Mouse (Mus musculus) hindbrain, postnatal 0 days (tissue): Measurements from ENCODE around the gene Cfh. TPM values are rescaled to one million over a fixed set of nuclear protein-coding genes. Genes with fewer than 3 reads are reported as not detected.

Experiments
- ATAC-seq: fragments of 200-750 bp; cut with Nextera tagmentation; 2 replicates; pipeline ENCODE4 v1.8.0; 2017; ENCODE audit warnings: mild to moderate bottlenecking, moderate TSS enrichment, moderate library complexity
- DNase-seq: peaks from one replicate; pipeline ENCODE4 v3.0.0-alpha.2; 2015; ENCODE audit warnings: low spot score
- H3K27ac ChIP-seq: fragments of 300-500 bp; sonication (generic); 2 replicates; pipeline ENCODE4 v1.5.1; 2014; ENCODE audit warnings: mild to moderate bottlenecking
- H3K27me3 ChIP-seq: fragments of 300-500 bp; sonication (generic); 2 replicates; pipeline ENCODE4 v1.6.1; 2014; ENCODE audit warnings: low read length, mixed read lengths; ENCODE audit not compliant: insufficient read depth
- H3K36me3 ChIP-seq: fragments of 300-500 bp; sonication (generic); 2 replicates; pipeline ENCODE4 v1.6.1; 2014; ENCODE audit warnings: low read length, mixed read lengths; ENCODE audit not compliant: insufficient read depth
- H3K4me1 ChIP-seq: fragments of 300-500 bp; sonication (generic); 2 replicates; pipeline ENCODE4 v1.6.1; 2014; ENCODE audit warnings: antibody characterized with exemption, low read length, mixed read lengths; ENCODE audit not compliant: insufficient read depth
- H3K4me2 ChIP-seq: fragments of 300-500 bp; sonication (generic); 2 replicates; pipeline ENCODE4 v1.6.1; 2014; ENCODE audit warnings: low read depth, mild to moderate bottlenecking, low read length, moderate library complexity, mixed read lengths
- H3K4me3 ChIP-seq: fragments of 300-500 bp; sonication (generic); 2 replicates; pipeline ENCODE4 v1.5.1; 2014; ENCODE audit warnings: low read length
- H3K9ac ChIP-seq: fragments of 300-500 bp; sonication (generic); replicated peaks from 2 replicates; pipeline ENCODE4 v1.6.1; 2014; ENCODE audit warnings: mild to moderate bottlenecking, low read length, moderate library complexity, mixed read lengths
- H3K9me3 ChIP-seq: fragments of 300-500 bp; sonication (generic); 2 replicates; pipeline ENCODE4 v1.6.1; 2016; ENCODE audit warnings: low read length, mixed read lengths
- CTCF ChIP-seq: IDR thresholded peaks from 2 replicates; pipeline ENCODE4 v1.5.1; 2016; ENCODE audit warnings: antibody characterized with exemption, control low read depth, low read depth
- WGBS: fragments of 180-500 bp; shearing (Covaris S2); extraction: QIAGEN DNeasy Blood & Tissue Kit; methylation state at CpG from one replicate; pipeline ENCODE4 v1.1.7; 2014; 5-methylcytosine and 5-hydroxymethylcytosine counted together
- polyA plus RNA-seq: library from polyadenylated mRNA; unstranded; fragments of >200 nt; fragmentation: Nextera tagmentation; extraction: Ambion mirVana; gene quantifications from 2 replicates; pipeline ENCODE4 v1.2.1, GENCODE M21; 2015
- total RNA-seq: library from RNA; depleted of rRNA; stranded (reverse); fragments of >200 nt; gene quantifications from 2 replicates; pipeline ENCODE4 v1.2.3, GENCODE M21; 2014; rRNA removed

The Cfh gene
- total and polyA plus RNA-seq, 2 experiments from 2014 or later: 15.7 to 24.9 TPM

DNA sequence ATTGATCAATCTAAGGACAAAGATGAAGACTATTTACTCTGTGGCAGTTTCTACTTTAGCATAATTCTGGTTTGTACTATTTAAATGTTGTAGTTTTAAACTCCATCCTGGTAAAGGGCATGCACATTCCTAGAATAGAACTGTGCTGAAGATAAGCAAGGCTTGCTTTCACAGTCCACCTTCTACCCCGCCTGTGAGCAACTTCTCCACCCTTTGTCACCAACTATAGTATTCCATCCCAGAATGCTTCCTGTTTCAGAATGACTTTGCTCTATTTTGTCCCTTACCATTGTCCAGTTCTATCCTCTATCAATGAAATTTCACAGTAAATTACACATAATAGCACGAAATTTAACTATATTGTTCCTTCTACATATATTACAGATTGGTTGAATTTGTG, 8.1 kb downstream of the Cfh start:
- Histone ChIP-seq H3K9me3 (no peaks in the 10 kb centered on the region), H3K36me3 (no peaks in the 10 kb centered on the region), H3K27ac (no peak overlapping the region), H3K27me3 (no peaks in the 10 kb centered on the region), H3K4me1 (no peaks in the 10 kb centered on the region), H3K4me2 (no peak overlapping the region), H3K4me3 (no peak overlapping the region), H3K9ac (no peak overlapping the region)
- WGBS: 66% methylated on average over 2 of the region's 2 CpGs
- ATAC-seq (no peak), DNase-seq (no peak)
- no peak for TF ChIP-seq CTCF

DNA sequence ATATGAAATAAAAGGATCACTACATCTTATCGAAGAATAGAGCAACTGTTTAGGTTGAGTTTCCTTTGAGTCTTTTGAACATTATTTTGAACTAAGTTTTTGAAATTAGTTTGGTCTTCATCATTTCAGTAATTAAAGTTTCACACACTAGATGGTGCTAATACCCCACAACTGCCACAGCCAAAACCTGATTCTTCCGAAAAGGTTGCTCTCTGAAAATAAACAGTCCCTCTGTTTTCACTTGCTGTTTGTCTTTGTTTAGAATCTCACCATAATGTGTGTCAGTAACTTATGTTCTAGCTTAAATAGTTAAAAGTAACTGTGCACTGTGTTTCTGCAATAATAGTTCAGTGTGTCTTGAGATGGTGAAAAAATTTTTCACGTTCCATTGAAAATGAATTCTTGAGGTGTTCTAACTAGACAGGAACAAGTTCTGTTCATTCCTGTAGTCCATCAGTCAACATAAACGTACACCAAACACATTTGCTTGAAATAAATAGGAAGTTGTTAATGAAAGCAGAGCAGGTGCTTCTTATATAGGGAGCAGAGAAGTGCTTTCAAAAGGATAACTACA, 11.9 kb downstream of the Cfh start:
- Histone ChIP-seq H3K4me2 (no peak overlapping the region), H3K27me3 (no peaks in the 10 kb centered on the region), H3K9ac (no peak overlapping the region), H3K4me1 (no peaks in the 10 kb centered on the region), H3K4me3 (no peak overlapping the region), H3K27ac (no peak overlapping the region), H3K36me3 (no peaks in the 10 kb centered on the region), H3K9me3 (no peaks in the 10 kb centered on the region)
- 39% methylated on average over 4 of the region's 4 CpGs for WGBS
- TF ChIP-seq CTCF: peak; percentile 72
- DNase-seq (peak; percentile 69), ATAC-seq (no peak)

DNA sequence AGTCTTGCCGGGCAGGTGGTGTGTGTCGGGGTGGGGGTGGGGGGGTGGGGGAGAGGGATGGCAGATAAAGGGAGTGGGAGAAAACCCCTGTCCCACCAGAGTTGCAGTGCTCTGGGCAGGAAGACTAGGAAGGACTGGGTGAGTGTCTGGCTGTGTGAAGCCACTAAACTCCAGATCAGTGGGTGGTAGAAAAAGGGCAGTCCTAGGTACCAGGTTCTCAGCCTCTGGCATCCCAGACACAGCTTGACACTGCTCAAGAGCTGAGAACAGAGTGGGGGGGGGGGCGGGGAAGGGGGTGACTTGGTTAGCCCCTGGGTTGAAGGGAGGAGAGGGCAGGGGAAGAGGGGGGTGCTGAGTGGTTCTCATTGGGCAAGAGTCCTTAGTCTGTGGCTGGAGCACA, 24.6 kb downstream of the Cfh start:
- H3K27ac ChIP-seq: no peak overlapping the region
- no peak overlapping the region for H3K9ac ChIP-seq
- H3K4me1 ChIP-seq: no peaks in the 10 kb centered on the region
- H3K4me3 ChIP-seq: no peak overlapping the region
- no peak for TF ChIP-seq CTCF
- H3K9me3 ChIP-seq: no peaks in the 10 kb centered on the region
- no peaks in the 10 kb centered on the region for H3K27me3 ChIP-seq
- 83% methylated on average over 3 of the region's 3 CpGs for WGBS
- H3K4me2 ChIP-seq: no peak overlapping the region
- no peaks in the 10 kb centered on the region for H3K36me3 ChIP-seq
- no peak for DNase-seq
- ATAC-seq: no peak

DNA sequence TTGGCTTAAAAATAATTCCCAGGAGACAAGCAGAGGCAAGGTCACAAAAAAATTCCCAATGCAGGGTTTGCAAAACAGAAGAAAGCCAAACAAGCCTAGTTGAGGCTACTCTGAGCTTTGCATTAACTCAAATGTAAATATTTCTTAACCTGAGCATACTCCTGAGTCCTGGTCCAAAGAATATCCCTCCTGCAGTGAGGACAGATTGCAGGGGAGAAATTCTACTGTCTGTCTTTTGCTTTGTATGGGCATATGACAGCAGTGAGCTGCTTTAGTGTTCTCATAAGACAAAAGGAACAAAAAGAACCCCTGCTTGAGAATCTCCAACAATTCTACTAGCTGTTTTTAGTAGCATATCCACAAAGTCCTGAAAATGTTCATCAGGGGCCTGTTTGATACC, 114.1 kb downstream of the Cfh start:
- H3K4me2 ChIP-seq: no peak overlapping the region

More for the DNA sequence above, 114.1 kb downstream of the Cfh start:
- Histone ChIP-seq H3K27me3 (no peaks in the 10 kb centered on the region), H3K9me3 (no peaks in the 10 kb centered on the region), H3K4me1 (no peaks in the 10 kb centered on the region), H3K36me3 (no peaks in the 10 kb centered on the region), H3K4me3 (no peak overlapping the region), H3K27ac (no peak overlapping the region), H3K9ac (no peak overlapping the region)
- no peak for TF ChIP-seq CTCF
- no peak for ATAC-seq
- no peak for DNase-seq

Other genes starting within 250 kb of the Cfh start
- 3.2 and 5.4 TPM in 2 replicates for gene Kcnt2, start 62.4 kb upstream of the Cfh start, total RNA-seq
- 2.5 and 2.7 TPM in 2 replicates for gene Kcnt2, start 62.4 kb upstream of the Cfh start, polyA plus RNA-seq